Mouse (Mus musculus) embryonic fibroblast, embryonic 13.5 days (primary cell): ENCODE data around the gene Npc2. TPM values are rescaled to one million over a fixed set of nuclear protein-coding genes. Genes with fewer than 3 reads are reported as not detected.

ENCODE experiments used
- H3K27ac ChIP-seq: 2 replicates; pipeline ENCODE4 v1.5.1; 2012; ENCODE audit warnings: low read length, control low read depth, inconsistent platforms; ENCODE audit not compliant: insufficient read depth
- H3K4me1 ChIP-seq: 2 replicates; pipeline ENCODE4 v1.6.1; 2011; ENCODE audit warnings: low read length; ENCODE audit not compliant: control insufficient read depth, insufficient read depth
- H3K4me3 ChIP-seq: 2 replicates; pipeline ENCODE4 v1.5.1; 2011; ENCODE audit warnings: mild to moderate bottlenecking, control low read depth, low read length; ENCODE audit not compliant: insufficient read depth
- CTCF ChIP-seq: IDR thresholded peaks from 2 replicates; pipeline ENCODE4 v1.5.1; 2011; ENCODE audit warnings: mild to moderate bottlenecking, control low read depth, low read length, moderate library complexity, borderline replicate concordance; ENCODE audit not compliant: insufficient read depth
- POLR2A ChIP-seq: IDR thresholded peaks from 2 replicates; pipeline ENCODE4 v1.6.1; 2011; ENCODE audit warnings: low read depth, mild to moderate bottlenecking, control low read depth, low read length, moderate library complexity
- polyA plus RNA-seq: library from polyadenylated mRNA; stranded (reverse); fragments of >200 nt; gene quantifications from 2 replicates; pipeline ENCODE4 v1.2.4, GENCODE M21; 2011; ENCODE audit warnings: low read depth; ENCODE audit not compliant: missing spikeins, insufficient read length

The Npc2 gene
- 203 and 205 TPM in 2 replicates for polyA plus RNA-seq

GRCm38 (mm10) chr12:84772726-84773441, at the start of gene Npc2, which contains the start of gene Isca2:
TSS of gene Npc2 (minus strand) at chr12:84773152.
TSS of gene Isca2 (plus strand) at chr12:84773251.
- Histone ChIP-seq H3K27ac (peak within 1 kb of the TSS; percentile 85), H3K4me3 (peak within 1 kb of the TSS; percentile 92), H3K4me1 (0 out of 2 replicates have a peak, but pooled peaks cover 6% of the 10 kb centered on the region)
- TF ChIP-seq POLR2A (peak; percentile 99), CTCF (no peak)

GRCm38 (mm10) chr12:84819236-84820168, 46.5 kb upstream of the Npc2 start:
- H3K27ac ChIP-seq = no peak overlapping the region
- no peaks in the 10 kb centered on the region for H3K4me1 ChIP-seq
- TF ChIP-seq CTCF (no peak), POLR2A (no peak)
- H3K4me3 ChIP-seq = no peak overlapping the region

- H3K4me1 ChIP-seq = no peaks in the 10 kb centered on the region
- H3K27ac ChIP-seq = no peak overlapping the region
- no peak overlapping the region for H3K4me3 ChIP-seq
- TF ChIP-seq POLR2A (no peak), CTCF (no peak)
Measured at GRCm38 (mm10) chr12:84818496-84818895, 45.5 kb upstream of the Npc2 start.

DNA sequence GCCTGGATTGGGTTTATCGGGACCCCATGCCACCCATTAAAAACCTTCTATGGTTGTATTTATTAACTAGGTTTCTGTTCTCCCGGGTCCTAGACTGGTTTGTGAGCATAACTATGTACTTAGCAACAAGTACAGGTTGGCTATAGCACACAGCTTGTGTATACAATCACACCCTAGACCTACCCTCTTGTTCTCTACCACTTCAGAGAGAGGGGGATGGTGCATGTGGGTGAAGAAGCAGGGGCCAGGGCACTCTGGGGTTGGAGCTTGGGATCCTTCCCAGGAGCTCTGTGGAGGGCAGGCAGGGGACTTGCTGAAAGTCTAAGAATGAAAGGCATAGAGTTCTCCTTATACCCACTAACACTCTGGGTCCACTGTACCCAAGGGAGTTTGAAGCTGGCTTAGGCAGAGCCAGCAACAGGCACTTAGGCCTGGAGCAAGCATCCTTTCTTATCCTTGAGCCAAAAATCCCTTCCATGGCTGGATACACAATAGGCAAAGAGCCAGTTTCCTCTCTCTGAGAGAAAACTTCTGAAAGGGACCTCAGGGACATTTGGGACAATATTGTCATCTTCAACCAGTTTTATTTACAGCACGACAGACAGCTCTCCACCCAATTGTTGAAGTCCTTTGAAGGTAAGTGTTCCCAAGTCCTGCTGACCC, 41.8 kb upstream of the Npc2 start:
- Histone ChIP-seq H3K27ac (no peak overlapping the region), H3K4me1 (no peaks in the 10 kb centered on the region), H3K4me3 (no peak overlapping the region)
- TF ChIP-seq CTCF (no peak), POLR2A (no peak)

DNA sequence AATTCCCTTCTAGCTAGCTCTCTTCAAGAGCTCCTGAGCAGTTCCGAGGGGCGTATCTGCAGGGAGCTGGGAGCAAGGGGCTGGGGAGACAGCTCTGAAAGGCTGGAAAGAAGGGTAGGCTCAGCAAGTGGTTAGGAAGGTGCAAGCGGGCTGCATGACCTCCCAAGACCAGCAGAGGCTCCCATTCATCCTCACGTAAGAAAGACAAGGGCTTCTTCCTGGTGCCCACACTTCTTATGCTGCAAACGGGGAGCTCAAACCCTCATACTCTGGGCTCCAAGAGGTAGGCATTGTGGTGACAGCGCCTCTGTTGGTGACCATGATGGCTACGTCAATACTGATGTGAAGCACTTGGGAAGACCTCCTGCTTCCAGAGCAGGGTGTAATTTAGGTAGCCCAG, 40.8 kb upstream of the Npc2 start:
- H3K4me3 ChIP-seq = no peak overlapping the region
- no peaks in the 10 kb centered on the region for H3K4me1 ChIP-seq
- no peak overlapping the region for H3K27ac ChIP-seq
- TF ChIP-seq POLR2A (no peak), CTCF (peak; percentile 47; the same call in 1 of the 2 replicates)

- no peak overlapping the region for H3K27ac ChIP-seq
- H3K4me3 ChIP-seq = no peak overlapping the region
- no peaks in the 10 kb centered on the region for H3K4me1 ChIP-seq
- peak; percentile 31; the same call in 1 of the 2 replicates for TF ChIP-seq CTCF
- no peak for TF ChIP-seq POLR2A
Measured at GRCm38 (mm10) chr12:84812004-84812403, 39.1 kb upstream of the Npc2 start.

DNA sequence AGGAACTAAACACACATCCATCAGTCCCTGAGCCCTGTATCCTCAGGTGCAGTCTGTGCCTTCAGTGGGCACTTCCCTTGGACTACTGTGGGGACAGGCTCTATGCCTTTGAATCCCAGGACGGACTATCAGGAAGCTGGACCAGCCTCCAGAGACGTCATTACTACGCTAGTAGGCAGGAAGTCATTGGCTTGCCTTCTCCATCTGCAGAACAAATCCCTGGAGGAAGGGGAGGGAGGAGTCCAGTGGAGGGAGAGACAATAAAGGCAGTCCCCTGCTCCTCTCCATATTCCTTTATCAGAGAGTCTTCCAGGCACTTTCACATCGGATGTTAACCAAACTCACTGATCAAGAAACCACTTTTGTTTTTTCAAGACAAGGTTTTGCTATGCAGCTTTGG, 38.6 kb upstream of the Npc2 start:
- Histone ChIP-seq H3K4me3 (no peak overlapping the region), H3K27ac (no peak overlapping the region), H3K4me1 (no peaks in the 10 kb centered on the region)
- TF ChIP-seq CTCF = no peak
- no peak for TF ChIP-seq POLR2A

DNA sequence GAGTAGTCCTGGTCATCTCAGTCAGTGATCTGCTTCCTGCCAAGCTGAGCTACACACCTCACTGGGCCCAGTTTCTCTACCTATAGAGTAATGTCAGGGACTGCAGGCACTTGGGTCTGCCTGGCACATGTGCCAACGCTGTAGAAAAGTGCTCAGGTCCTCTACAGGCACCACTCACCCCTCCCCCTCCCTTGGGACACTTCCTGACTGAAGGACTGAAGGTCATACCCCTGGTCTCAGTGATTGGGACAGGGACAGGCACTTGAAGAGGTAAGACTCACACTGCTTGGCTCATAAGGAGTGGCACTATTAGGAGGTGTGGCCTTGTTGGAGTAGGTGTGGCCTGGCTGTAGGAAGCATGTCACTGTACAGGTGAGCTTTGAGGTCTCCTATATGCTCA, 37.9 kb upstream of the Npc2 start:
- no peak overlapping the region for H3K27ac ChIP-seq
- H3K4me1 ChIP-seq = no peaks in the 10 kb centered on the region
- TF ChIP-seq CTCF (no peak), POLR2A (no peak)
- no peak overlapping the region for H3K4me3 ChIP-seq

GRCm38 (mm10) chr12:84809033-84809432, 36.1 kb upstream of the Npc2 start:
- Histone ChIP-seq H3K27ac (no peak overlapping the region), H3K4me1 (no peaks in the 10 kb centered on the region), H3K4me3 (no peak overlapping the region)
- TF ChIP-seq CTCF (no peak), POLR2A (no peak)
